Mouse (Mus musculus) ES-E14 (cell line): ENCODE results near the gene Pik3c2g.

ENCODE experiments used
- CHD2 ChIP-seq: IDR thresholded peaks from 2 replicates; pipeline ENCODE4 v1.6.1; 2014; ENCODE audit warnings: mild to moderate bottlenecking, low read depth, low read length, inconsistent platforms
- ZC3H11A ChIP-seq: IDR thresholded peaks from 2 replicates; pipeline ENCODE4 v1.6.1; 2012; ENCODE audit warnings: low read depth, mild to moderate bottlenecking, inconsistent platforms, low read length, borderline replicate concordance
- ZNF384 ChIP-seq: IDR thresholded peaks from 2 replicates; pipeline ENCODE4 v1.6.1; 2012; ENCODE audit warnings: low read depth, low read length, inconsistent platforms

DNA sequence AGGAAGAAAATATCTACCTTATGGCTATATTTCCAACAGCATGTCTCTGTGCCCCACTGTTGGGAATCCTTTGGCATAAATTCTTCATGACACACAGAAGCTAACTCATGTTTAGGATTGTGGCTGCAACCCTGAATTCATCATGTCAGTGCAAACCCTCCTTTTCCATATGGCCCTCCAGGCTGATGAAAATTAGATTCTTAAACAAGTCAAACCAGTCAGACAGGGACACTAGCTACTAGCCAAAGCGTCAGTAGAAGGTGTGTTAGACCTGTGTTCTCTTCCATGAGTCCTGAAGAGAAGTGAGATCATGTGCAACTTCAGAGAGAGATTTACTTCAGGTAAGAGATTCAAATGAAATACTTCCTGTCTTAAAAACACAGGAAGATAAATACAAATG, 12.2 kb downstream of the Pik3c2g start:
- TF ChIP-seq ZNF384 (no peak), ZC3H11A (no peak), CHD2 (no peak)
